Mouse (Mus musculus): Measurements from ENCODE around the gene Surf6.

Surf6 gene

GRCm38 (mm10) chr2:26902467-26903220, at the start of gene Surf6:
Gene Surf6 (minus strand): TSS chr2:26902879.
- DNase-seq (ENCODE audit: low read depth, low spot score) = peak; percentile 98

GRCm38 (mm10) chr2:26952193-26952592, 49.5 kb upstream of the Surf6 start:
- DNase-seq (ENCODE audit: low read depth, low spot score) = no peak

DNA sequence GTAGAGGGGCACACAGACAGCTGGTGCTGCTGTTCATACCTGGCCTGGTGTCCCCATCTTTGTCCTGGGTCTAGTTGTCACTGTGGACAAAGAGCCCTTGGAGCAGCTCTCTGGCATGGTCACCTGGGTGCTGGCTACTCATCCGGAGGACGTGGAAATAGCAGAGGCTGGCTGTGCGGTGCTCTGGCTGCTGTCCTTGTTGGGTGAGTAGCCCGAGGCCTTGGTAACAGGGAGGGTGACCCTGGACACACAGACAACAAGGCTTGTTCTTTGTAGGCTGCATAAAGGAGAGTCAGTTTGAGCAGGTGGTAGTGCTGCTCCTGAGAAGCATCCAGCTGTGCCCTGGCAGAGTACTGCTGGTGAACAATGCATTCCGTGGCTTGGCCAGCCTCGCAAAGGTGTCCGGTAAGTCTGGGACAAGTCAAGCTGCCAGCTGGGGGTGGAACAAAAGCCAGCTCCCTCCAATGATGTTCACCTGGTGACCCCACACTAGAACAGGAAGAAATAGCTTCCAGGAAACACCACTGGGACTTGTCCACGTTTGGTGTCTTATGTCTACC, 48.7 kb upstream of the Surf6 start:
- no peak for DNase-seq (ENCODE audit: low read depth, low spot score)

- no peak for DNase-seq (ENCODE audit: low read depth, low spot score)
Measured at GRCm38 (mm10) chr2:26950411-26950810, 47.7 kb upstream of the Surf6 start.

GRCm38 (mm10) chr2:26943253-26943652, 40.6 kb upstream of the Surf6 start:
- no peak for DNase-seq (ENCODE audit: low read depth, low spot score)

DNA sequence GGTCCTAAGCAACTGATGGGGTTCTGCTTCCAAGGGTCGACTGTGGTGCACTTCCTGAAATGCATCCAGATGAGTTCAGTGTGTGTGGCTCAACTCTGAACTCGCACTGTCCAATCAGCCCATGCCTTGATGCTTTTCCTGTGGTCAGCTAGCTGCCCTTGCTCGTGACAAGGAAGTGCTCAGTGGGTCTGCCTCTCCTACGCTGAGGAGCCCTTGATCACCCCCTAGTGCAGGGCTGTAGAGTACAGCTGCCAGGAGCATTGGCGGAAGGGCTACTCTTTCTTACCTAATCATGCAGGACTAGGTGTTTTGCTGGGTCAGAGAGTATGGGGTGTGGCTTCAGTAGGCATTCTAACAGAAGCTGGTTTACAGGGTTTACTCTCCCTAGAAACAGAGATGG, 38.9 kb upstream of the Surf6 start:
- DNase-seq (ENCODE audit: low read depth, low spot score) = no peak

DNA sequence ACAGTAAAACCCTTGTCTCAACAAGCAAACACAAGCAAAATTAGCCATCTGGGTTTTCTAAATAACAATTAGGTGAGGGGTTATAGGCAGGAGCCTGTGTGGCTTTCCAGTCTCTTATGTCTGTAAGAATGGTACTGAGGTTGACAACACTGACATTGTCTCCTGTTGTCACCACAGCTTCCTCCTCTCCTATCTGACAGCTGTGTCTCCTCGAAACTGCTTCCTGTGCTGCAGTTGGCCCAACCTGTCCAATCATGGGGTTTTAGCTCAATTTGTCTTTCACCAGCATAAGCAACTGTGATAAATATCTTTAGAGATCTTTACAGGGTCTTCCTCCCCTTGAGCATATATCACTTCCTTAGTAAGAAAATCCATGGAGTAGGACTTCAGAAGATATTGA, 33.7 kb upstream of the Surf6 start:
- DNase-seq (ENCODE audit: low read depth, low spot score) = no peak

DNA sequence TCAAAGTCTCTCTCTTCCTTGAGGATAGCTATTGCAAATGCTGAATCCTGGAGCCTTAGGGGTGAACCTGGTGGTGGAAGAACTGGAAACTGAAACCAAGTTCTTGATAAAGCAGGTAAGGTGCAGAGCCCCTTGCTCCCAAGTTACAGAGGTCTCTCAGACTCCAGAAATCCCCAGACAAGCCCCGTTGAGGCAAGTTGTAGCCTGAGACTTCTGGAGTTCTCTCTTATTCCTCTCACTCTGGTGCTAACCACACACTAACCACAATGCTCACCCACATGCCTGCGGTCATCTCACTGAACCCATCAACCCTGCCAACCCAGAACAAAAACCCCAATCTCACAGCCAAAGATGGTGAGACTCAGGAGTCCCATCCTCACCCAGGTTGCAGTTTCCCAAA, 32.6 kb upstream of the Surf6 start:
- no peak for DNase-seq (ENCODE audit: low read depth, low spot score)

- DNase-seq (ENCODE audit: low read depth, low spot score) = peak; percentile 75
Measured at GRCm38 (mm10) chr2:26933304-26934055, 30.8 kb upstream of the Surf6 start, which contains the start of the genes Surf4 and Stkld1. Gene Surf4 (minus strand): TSS chr2:26933928. Gene Stkld1 (plus strand): TSS chr2:26934047.

GRCm38 (mm10) chr2:26932473-26933303, 30.0 kb upstream of the Surf6 start:
- no peak for DNase-seq (ENCODE audit: low read depth, low spot score)

GRCm38 (mm10) chr2:26930390-26930789, 27.7 kb upstream of the Surf6 start:
- DNase-seq (ENCODE audit: low read depth, low spot score) = peak; percentile 67

DNA sequence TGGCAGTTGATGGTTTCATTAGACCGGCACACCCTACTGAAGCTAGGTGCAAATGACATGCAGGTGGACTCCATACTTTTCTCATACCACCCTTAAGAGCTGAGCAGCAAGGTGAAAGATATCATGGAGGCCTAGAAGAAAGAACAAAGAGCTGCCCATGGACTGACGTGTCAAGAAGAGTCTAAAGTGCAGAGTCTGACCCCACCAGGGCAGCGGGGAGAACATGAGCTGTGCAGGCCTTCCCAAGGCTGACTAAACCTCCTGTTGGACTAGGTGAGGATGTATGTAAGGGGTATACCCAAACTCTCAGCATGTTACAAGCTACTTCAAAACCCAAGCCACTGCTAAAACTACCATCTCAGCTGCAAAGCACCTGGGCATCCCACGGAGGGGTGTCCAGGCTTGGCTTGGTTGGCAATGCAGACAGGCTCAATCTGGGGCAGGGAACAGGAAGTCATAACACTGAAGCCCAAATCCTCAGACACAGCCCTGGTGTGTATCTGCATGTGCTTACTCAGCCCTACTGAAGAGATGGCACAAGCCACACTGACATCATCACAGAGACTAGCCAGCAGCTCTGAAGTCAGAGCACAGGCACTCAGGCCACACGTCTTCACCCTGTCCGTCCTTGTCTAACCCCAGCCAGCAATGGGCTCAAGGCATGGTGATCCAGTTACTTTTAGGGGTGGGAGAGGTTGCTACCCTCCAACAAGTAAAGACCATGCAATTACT, 25.2 kb upstream of the Surf6 start:
- no peak for DNase-seq (ENCODE audit: low read depth, low spot score)

- no peak for DNase-seq (ENCODE audit: low read depth, low spot score)
Measured at GRCm38 (mm10) chr2:26921784-26922183, 19.1 kb upstream of the Surf6 start.

GRCm38 (mm10) chr2:26920190-26920855, 17.6 kb upstream of the Surf6 start:
- no peak for DNase-seq (ENCODE audit: low read depth, low spot score)

DNA sequence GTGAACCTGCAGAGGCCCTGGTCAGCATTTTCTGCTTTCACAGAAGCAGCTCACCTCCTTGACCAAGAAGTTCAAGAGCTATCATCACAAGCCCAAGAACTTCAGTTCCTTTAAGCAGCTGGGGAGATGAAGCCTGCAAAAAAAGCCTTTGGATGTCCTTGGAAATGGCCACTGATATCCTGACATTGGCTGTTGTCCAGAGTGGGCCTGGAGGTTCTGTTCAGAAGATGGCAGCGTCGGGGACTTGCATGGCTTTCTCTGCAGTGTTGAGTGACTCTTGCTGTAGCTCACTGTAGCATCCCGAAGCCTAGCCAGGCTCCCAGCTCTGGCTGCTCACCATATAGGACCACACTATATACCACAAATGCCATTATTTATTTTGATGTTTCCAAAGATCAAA, 17.0 kb upstream of the Surf6 start:
- DNase-seq (ENCODE audit: low read depth, low spot score) = no peak

GRCm38 (mm10) chr2:26916738-26917137, 14.1 kb upstream of the Surf6 start:
- DNase-seq (ENCODE audit: low read depth, low spot score) = no peak

DNA sequence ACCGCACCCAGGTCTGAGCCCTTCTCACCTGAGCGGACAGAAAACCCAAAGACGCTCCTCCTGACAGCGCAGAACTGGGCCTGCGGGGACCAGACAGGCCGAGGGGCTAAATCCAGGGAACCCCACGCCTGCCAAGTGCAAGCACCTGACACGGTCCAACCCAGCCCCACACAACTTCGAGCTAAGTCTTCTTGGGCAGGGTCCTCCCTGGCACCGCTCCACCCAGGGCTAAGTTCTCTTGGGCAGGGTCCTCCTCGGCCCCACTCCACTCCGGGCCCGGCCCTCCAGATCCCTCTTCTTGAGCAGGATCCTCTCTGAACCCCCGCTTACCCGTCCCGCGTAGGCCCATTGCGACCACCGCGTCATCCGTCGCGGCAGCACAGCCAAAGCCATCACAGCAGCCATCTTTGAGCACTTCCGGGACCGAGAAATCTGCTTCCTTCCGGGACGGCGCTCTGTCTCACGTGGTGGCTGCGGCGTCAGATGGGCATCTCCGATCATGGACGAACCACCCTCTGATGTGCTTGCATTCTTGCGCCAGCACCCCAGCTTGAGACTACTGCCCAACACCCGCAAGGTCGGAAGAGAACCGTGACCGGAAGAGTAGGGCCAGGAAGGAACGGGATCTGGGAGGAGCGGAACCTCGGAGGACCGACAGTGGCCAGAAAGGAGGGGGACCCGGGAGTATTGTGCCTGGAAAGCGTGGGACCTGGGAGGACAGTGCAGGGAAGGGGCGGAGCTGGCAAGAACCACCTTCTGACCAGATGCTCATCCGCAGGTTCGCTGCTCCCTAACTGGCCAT, 13.4 kb upstream of the Surf6 start, which contains the start of the genes Surf2 and Surf1:
Gene Surf2 (plus strand): TSS at position 441 of the 802 bp plus-strand sequence.
Gene Surf1 (minus strand): TSS at position 604 of the 802 bp plus-strand sequence.
- peak; percentile 85 for DNase-seq (ENCODE audit: low read depth, low spot score)

GRCm38 (mm10) chr2:26914148-26914941, 11.7 kb upstream of the Surf6 start:
- DNase-seq (ENCODE audit: low read depth, low spot score) = no peak
